Mouse (Mus musculus) gastrocnemius, adult 18-20 months (tissue): ENCODE results near the gene Elmo2. TPM values are rescaled to one million over a fixed set of nuclear protein-coding genes. Genes with fewer than 3 reads are reported as not detected.

Source experiments
- DNase-seq: peaks from one replicate; pipeline ENCODE4 v3.0.0; 2021; ENCODE audit warnings: low spot score
- long read RNA-seq, 2 experiments: library from polyadenylated mRNA; stranded (forward); transcript quantifications; one replicate each; pipeline ENCODE4 v2.0.0; 2021
- total RNA-seq, 2 experiments: library from RNA; stranded (reverse); gene quantifications; 2 replicates each; pipeline ENCODE4 v1.2.3; 2021

Gene Elmo2
- 10 to 100 TPM; 12.4 TPM for total RNA-seq
- long read RNA-seq, experiment 1, full-length matches to known transcripts = 9 of 13 reads
- long read RNA-seq, experiment 1, partial matches to known transcripts = 1 of 13 reads
- long read RNA-seq, experiment 1, other reads (novel, unspliced or antisense) = 3 of 13 reads
- long read RNA-seq, experiment 2, transcript Elmo2-203 (21 exons, 3,466 nt) = major isoform, 18 of 25 reads
- long read RNA-seq, experiment 2, partial matches to known transcripts = 1 of 25 reads
- long read RNA-seq, experiment 2, other reads (novel, unspliced or antisense) = 6 of 25 reads

GRCm38 (mm10) chr2:165326304-165327190 lies at the start of gene Elmo2:
Gene Elmo2, minus strand, starts transcription at chr2:165326479.
- DNase-seq = peak; percentile 99

- DNase-seq = no peak
These were observed 49.7 kb upstream of the Elmo2 start for GRCm38 (mm10) chr2:165376001-165376400.

GRCm38 (mm10) chr2:165375478-165375877 lies 49.2 kb upstream of the Elmo2 start:
- no peak for DNase-seq

GRCm38 (mm10) chr2:165371066-165371465 lies 44.8 kb upstream of the Elmo2 start:
- no peak for DNase-seq

- DNase-seq = no peak
These were observed 44.1 kb upstream of the Elmo2 start for GRCm38 (mm10) chr2:165370348-165370747.

GRCm38 (mm10) chr2:165368496-165368895 lies 42.2 kb upstream of the Elmo2 start, which contains the start of gene Zfp663:
Gene Zfp663, minus strand, starts transcription at chr2:165368729.
- no peak for DNase-seq

- no peak for DNase-seq
These were observed 41.7 kb upstream of the Elmo2 start for GRCm38 (mm10) chr2:165367868-165368439.

- no peak for DNase-seq
These were observed 40.8 kb upstream of the Elmo2 start for GRCm38 (mm10) chr2:165367047-165367520.

GRCm38 (mm10) chr2:165364334-165365091 lies 38.2 kb upstream of the Elmo2 start:
- DNase-seq = peak; percentile 19

- no peak for DNase-seq
These were observed 37.0 kb upstream of the Elmo2 start for GRCm38 (mm10) chr2:165363282-165363681.

- peak; percentile 52 for DNase-seq
These were observed 34.6 kb upstream of the Elmo2 start for GRCm38 (mm10) chr2:165360861-165361260.

- DNase-seq = no peak
These were observed 25.7 kb upstream of the Elmo2 start for GRCm38 (mm10) chr2:165351828-165352513.

- no peak for DNase-seq
These were observed 23.2 kb upstream of the Elmo2 start for GRCm38 (mm10) chr2:165349466-165349865.

GRCm38 (mm10) chr2:165346180-165346579 lies 19.9 kb upstream of the Elmo2 start:
- DNase-seq = no peak

GRCm38 (mm10) chr2:165337191-165337590 lies 10.9 kb upstream of the Elmo2 start:
- peak; percentile 42 for DNase-seq

GRCm38 (mm10) chr2:165332610-165333210 lies 6.4 kb upstream of the Elmo2 start:
- peak; percentile 53 for DNase-seq

- no peak for DNase-seq
These were observed 3.4 kb upstream of the Elmo2 start for GRCm38 (mm10) chr2:165329703-165330102.

- no peak for DNase-seq
These were observed 2.5 kb upstream of the Elmo2 start for GRCm38 (mm10) chr2:165328746-165329145.

GRCm38 (mm10) chr2:165327386-165327785 lies 1.1 kb upstream of the Elmo2 start:
- no peak for DNase-seq
